Mouse (Mus musculus): ENCODE data around the gene Plxna1. TPM values are rescaled to one million over a fixed set of nuclear protein-coding genes. Genes with fewer than 3 reads are reported as not detected.

The Plxna1 gene
- total RNA-seq, 2 experiments from 2014 or later, result 21.2 to 28.7 TPM

DNA sequence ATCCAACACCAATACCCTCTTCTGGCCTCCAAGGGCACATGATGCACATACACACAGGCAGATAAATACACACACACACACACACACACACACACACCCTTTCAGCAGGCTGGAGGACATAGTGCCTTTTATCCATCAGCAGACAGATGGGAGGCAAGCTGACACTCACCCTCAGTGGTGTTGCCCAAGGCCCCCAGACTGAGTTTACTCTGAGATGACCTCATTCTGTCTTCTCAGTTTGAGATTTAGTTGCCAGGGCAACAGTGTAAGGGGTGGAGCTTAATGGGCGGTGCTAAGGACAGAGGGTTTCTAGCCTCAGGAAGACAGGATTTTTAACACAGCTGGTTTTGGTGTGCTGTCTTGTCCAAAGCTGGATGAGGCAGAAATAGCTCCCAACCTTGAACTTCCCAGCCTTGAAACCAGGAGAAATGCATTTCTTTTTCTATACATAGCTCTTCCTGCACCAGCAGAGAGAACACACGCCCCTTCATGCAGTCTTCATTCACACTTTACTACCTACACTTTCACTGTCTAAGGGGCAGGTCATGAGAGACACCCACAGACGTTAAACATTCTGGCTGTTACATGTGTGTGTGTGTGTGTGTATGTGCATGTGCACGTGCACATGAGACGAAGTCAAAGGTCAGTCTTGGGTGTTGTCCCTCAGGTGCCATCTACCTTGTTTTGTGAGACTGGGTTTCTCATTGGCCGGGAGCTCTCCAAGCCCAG, 75.6 kb downstream of the Plxna1 start:
- DNase-seq (ENCODE audit: low spot score), result no peak
- intact Hi-C loops (cut with DNase I), result no loop called here

DNA sequence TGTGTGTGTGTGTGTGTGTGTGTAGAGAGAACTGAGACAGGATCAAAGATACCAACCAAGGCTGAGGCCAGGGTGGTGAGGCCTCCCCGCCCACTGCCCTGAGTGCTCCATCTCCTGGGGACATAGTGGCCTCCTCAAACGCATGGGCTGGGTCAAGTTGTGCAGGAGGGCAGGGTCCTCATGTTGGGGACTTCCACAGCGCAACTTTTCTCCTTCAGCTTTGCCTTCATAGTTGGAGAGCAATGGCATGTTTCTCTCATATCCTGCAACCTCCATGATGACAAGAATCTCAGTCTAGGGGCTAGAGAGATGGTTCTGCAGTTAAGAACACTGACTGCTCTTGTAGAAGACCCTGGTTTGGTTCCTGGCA, 76.1 kb downstream of the Plxna1 start:
- DNase-seq (ENCODE audit: low spot score), result no peak
- intact Hi-C loops (cut with DNase I), result no loop called here

DNA sequence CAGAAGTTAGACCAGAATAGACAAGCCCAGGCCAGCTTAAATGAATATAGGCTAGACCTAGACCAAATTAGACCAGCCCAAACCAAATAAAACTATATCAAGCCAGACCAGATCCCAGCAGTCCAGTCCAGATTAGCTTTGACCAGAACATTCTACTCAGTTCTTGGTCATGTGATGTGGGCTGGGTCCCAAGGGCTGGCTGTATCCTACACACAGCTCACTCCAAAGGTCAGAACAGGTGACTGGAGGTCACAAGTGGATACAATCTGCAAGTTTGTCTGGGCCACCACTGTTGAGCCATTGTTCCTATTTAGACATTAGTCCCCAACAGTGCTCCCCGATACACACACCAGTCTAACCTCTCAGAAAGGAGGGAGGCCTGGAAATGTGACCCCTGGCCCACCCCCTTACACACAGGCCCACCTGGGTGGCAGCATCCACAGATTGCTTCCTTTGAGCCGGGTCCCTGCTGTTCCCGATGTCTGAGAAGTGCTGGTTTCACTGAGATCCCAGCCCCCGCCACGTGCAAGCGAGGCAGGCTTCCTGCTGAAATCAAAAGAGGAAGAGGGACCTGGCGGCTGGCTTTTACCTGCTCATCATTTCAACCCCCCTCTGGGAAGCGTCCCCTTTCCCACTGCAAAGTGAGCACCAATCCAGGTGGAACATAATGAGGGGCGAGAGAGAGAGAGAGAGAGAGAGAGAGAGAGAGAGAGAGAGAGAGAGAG, 76.7 kb downstream of the Plxna1 start:
- intact Hi-C loops (cut with DNase I), result no loop called here
- no peak for DNase-seq (ENCODE audit: low spot score)

DNA sequence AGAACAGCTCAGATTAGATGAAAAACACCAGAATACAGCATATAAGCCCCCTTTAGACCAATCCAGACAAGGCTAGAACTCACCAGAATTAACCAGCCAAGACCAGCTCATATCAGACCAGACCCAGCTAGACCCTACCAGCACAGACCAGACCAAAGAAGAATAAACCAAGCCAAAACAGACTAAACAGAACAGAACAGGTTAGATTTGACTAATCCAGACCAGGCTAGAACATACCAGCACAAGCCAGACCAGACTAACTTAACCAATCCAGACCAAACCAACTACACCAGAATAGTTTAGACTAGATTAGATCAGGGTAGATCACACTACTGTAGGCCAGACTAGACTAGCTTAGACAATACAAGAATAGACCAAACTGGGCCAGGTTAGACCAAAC, 77.3 kb downstream of the Plxna1 start:
- intact Hi-C loops (cut with DNase I), result no loop called here
- DNase-seq (ENCODE audit: low spot score), result no peak

DNA sequence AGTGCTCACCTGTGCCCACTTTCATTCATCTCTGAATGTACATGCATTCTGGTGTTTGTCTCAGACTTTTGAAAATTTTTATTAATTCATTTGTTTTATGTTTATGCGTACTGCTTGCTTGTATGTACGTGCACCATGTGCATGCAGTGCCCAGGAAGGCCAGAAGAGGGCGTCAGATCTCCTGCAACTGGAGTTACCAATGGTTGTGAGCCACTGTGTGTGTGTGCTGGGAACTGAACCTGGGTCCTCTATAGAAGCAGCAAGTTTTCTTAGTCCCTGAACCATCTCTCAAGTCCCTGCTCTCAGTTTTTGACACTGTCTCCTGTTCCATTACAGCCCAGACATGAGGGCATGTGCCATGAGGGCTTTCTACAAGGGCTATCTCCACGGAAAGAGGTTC, 79.3 kb downstream of the Plxna1 start:
- intact Hi-C loops (cut with DNase I), result no loop called here
- no peak for DNase-seq (ENCODE audit: low spot score)

DNA sequence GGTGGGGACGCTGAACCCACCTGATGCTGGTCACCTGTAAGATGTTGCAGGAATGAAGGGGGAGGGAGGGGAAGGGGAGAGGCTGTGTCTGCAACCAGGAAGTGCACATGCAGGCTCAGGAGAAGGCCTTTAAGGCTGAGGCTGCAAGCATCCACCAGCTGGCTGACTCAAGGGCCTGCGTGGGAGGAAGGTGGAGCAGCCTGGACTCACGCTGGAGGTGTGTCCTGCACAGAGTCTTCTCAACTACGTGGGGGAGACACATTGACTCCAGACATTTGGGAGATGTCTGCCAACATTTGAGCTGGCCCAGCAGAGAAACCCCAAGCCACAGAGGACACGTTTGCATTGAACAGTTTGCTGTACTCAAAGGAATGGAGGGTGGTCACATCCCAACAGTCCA, 79.8 kb downstream of the Plxna1 start:
- no peak for DNase-seq (ENCODE audit: low spot score)
- intact Hi-C loops (cut with DNase I), result no loop called here

DNA sequence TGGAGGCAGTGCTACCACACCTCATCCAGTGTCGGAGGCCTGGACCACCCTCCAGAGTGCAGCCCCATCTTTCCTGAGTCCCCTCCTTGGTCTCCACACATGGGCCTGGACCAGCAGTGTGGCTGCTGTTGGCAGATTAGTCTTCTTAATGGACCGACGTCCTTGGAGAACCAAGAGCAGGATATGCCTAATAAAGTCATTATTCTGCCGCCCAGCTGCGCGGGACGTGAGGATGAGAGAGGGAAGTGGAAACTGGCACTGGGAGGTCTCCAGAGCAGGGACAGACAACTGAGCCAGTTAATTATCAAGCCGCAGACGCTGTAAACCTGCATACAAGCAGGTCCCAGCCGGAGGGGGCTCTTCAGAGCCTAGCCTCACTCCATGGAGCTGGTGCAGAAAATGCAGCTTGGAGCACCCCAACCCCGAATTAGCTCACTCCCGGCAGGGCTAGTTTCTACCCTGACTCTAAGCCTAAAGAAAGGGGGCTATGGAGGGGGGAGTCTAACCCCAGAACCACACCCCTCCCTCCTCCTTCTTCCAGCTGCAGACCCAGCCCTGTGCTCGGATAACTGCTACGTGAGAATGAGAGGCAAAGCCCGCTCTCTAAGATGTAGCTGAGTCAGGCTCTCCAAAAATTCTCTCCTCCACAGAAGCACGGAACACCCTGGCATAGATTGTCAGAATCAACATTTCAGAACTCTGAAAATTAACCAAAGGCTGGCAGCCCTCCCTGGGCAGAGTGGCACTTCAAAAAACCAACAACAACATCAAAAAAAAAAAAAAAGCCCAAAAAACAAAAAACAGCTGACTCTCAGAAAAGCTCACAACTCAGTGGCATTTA, 80.7 kb downstream of the Plxna1 start:
- intact Hi-C loops (cut with DNase I), result no loop called here
- no peak for DNase-seq (ENCODE audit: low spot score)

DNA sequence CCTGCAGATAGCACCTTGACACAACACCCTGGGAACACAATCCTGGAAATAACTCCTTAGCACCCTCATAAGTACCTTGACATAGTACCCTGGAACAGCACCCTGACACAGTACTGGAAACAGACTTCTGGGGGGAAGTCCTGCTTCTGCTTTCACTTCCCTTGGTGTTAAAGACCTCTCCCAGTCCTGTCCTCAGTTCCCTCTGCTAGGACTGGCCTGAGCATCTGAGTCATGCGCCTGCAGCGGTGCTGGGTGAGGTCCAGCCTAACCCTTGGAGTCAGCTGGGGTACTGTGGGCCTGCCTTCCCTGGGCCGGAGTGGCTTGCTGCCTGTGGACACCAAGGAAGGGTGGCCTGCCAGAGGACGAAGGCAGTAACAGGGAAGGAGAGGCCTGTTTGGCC, 81.9 kb downstream of the Plxna1 start:
- DNase-seq (ENCODE audit: low spot score), result peak; percentile 44
- intact Hi-C loops (cut with DNase I), result no loop called here

DNA sequence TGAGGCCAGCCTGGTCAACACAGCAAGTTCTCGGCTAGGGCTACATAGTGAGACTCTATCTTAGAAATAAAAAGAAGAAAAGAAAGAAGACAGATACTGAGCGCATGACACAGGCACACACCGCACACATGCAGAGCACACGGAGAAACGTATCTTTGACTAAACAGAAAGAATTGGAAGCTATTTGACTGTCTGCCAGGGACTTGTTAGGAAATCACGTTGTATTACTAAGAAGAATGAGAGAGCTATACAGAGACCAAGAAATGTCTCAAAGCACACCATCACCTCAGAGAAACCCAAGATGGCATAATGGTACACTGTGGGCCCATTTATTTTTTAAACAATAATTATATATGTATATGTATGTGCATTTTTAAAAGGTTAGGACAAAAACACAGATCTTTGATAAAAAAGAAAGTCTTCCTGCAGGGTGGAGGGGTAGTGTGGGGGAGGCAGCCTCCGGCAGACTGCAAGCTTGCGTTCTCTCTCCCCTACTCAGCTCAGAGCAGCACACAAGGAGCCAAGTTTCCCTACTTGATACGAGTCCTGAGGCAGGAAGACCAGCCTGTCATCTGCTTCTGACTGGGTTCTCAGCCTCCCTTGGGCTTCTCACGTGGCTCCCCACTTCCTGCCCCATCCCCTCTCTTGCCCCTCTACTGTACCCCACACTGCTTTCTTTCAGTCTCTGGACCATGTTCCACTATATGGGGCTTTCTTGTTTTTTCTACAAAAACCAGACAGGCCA, 90.5 kb downstream of the Plxna1 start:
- intact Hi-C loops (cut with DNase I), result no loop called here
- DNase-seq (ENCODE audit: low spot score), result no peak

DNA sequence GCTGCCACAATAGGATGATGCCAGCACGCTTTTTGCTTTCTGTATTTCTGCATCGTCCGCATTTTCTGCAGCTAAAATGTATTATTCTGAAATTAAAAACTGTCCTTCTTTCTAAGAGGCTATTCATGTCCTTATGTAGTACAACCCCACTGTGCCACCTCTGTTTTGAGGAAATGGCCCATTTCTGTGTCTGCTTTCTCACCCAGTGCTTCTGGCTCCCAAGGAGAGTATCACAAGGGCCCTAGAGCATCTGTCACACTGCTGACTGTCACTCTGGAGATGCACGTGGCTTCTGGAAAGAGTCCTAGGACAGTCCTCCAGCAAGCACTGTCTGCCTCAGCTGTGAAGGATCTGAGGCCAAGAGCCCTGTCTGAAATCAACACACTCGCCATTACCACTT, 95.2 kb downstream of the Plxna1 start:
- intact Hi-C loops (cut with DNase I), result no loop called here
- no peak for DNase-seq (ENCODE audit: low spot score)

Other genes with a start within 250 kb of the Plxna1 start
- gene Chchd6, start 233.0 kb upstream of the Plxna1 start, total RNA-seq (2021), result 10 to 100 TPM; 10.1 to 13.5 TPM

Measured in heart, postnatal 25 days (tissue).